Mouse (Mus musculus) midbrain, embryonic 10.5 days (tissue): ENCODE results near the gene Gucy2g. TPM values are rescaled to one million over a fixed set of nuclear protein-coding genes. Genes with fewer than 3 reads are reported as not detected.
A peak's percentile ranks its signal among the peaks of the same experiment; 100 is the strongest.
"Not testable (repeated sequence)": the region's sequence is repeated elsewhere in the genome, so short reads cannot be mapped to it uniquely, and the experiment has no call there.

Source experiments
- DNase-seq: peaks from one replicate; pipeline ENCODE4 v3.0.0-alpha.2; 2017; ENCODE audit warnings: low spot score
- H3K27ac ChIP-seq: fragments of 300-500 bp; sonication (generic); replicated peaks from 2 replicates; pipeline ENCODE4 v1.5.1; 2016; ENCODE audit warnings: mild to moderate bottlenecking
- H3K27me3 ChIP-seq: fragments of 300-500 bp; sonication (generic); 2 replicates; pipeline ENCODE4 v1.6.1; 2016; ENCODE audit warnings: low read depth, mild to moderate bottlenecking; ENCODE audit not compliant: poor library complexity, severe bottlenecking
- H3K36me3 ChIP-seq: fragments of 300-500 bp; sonication (generic); 2 replicates; pipeline ENCODE4 v1.6.1; 2016; ENCODE audit warnings: mild to moderate bottlenecking, moderate library complexity
- H3K4me1 ChIP-seq: fragments of 300-500 bp; sonication (generic); 2 replicates; pipeline ENCODE4 v1.6.1; 2016
- H3K4me3 ChIP-seq: fragments of 300-500 bp; sonication (generic); 2 replicates; pipeline ENCODE4 v1.5.1; 2016; ENCODE audit warnings: mild to moderate bottlenecking, moderate library complexity
- H3K9me3 ChIP-seq: fragments of 300-500 bp; sonication (generic); replicated peaks from 2 replicates; pipeline ENCODE4 v1.6.1; 2016; ENCODE audit warnings: mild to moderate bottlenecking
- WGBS: fragments of 180-500 bp; shearing (Covaris S2); methylation state at CpG from one replicate; pipeline ENCODE4 v1.1.7; 2016; 5-methylcytosine and 5-hydroxymethylcytosine counted together
- polyA plus RNA-seq: library from polyadenylated mRNA; unstranded; fragments of >200 nt; fragmentation: Nextera tagmentation; extraction: Ambion mirVana; gene quantifications from 2 replicates; pipeline ENCODE4 v1.2.1, GENCODE M21; 2016

The Gucy2g gene
- polyA plus RNA-seq, 1 experiment from 2014 or later, result not detected

DNA sequence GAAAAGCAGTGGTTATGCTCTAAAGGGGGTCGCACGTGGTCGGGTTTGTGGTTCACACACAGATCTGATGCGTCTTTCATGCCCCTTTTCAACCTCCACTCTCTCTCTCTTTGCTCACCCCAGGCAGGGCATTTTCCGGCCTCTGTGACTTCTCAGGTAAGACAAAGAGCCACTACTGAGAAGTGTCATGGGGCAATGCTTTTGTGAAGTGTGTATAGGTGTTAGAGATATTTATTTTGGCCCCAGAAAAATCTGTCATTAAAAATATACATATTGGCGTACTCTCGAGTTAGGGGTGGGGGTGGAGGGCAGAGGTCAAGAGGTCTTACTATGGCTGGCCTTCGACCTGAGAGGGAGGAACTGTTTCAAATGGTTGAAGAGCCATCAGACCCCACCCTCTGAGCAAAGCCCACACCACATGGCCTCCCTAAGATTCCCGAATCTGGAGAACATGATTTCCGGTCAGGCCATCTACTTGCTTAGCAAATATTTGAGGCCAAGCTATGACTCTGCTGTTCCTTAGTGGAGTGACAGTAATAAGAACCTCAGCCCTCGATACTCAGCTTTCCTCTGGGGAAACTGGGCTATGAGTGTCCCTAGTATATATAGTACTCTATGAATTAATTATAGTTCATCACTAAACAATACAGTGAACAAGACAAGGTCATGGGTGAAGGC lies 47.2 kb downstream of the Gucy2g start:
- peak overlapping the region; percentile 28; the same call in 1 of the 2 replicates for H3K27ac ChIP-seq
- H3K27me3 ChIP-seq, result no peaks in the 10 kb centered on the region
- peaks cover 31% of the 10 kb centered on the region for H3K4me1 ChIP-seq
- 67% methylated on average over 11 of the region's 11 CpGs for WGBS
- H3K36me3 ChIP-seq, result no peaks in the 10 kb centered on the region
- no peak for DNase-seq
- no peak overlapping the region for H3K4me3 ChIP-seq
- H3K9me3 ChIP-seq, result no peaks in the 10 kb centered on the region

DNA sequence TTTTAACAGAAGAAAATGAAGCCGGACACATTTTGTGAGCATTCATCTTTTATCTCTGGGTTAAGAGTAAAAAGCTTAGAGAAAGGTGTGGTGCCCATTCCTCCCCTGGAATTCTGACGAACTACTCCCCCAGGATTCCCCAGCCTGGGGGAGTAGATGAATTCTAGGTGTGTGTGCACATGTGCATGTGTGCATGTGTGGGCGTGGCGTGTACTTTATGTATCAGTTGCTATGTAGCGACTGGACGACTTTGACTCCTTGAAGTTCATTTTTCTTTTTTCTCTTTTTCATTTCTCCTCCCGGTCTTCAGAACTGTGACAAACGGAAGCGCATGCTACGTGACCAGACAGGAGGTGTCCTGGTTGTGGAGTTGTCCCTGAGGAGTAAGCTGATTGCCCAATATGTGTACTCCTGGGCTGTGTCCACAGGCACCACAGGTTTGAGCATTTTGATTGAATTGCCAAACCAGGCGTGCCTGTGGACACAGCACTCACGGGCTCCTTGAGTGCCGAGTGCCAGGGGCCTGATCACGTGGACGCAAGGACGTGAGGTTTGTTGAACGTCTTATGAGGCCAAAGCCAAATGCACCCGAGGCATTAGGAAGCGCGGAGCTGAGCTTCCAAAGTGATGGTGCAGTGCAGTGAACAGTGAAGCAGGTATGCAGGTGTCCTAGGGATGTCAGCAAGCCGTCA lies 48.6 kb downstream of the Gucy2g start:
- 91% methylated on average over 21 of the region's 21 CpGs for WGBS
- Histone ChIP-seq H3K27me3 (no peaks in the 10 kb centered on the region), H3K4me3 (no peak overlapping the region), H3K36me3 (no peaks in the 10 kb centered on the region), H3K27ac (peak overlapping the region; percentile 64), H3K9me3 (no peaks in the 10 kb centered on the region), H3K4me1 (peaks cover 23% of the 10 kb centered on the region)
- DNase-seq, result no peak

DNA sequence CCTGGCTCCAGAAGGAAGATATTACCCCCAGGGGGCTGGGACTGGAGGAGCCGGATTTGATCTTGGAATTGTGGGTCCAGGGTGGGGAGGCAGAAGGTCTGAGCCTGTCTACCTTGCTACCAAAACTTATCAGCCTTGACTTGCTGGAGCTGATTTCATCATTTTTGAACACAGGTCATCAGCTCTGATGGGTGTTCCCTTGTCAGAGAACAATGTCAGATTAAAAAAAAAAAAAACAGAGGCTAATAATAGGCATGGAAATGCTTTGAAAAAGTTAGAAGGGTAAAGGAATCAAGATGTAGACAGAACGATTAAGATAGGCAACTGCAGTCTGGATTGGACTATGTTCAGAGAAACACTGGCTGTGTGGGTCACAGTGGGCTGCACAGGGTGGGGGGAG lies 49.4 kb downstream of the Gucy2g start:
- H3K27me3 ChIP-seq, result no peaks in the 10 kb centered on the region
- DNase-seq, result no peak
- H3K9me3 ChIP-seq, result no peaks in the 10 kb centered on the region
- peaks cover 23% of the 10 kb centered on the region for H3K4me1 ChIP-seq
- no peak overlapping the region for H3K4me3 ChIP-seq
- WGBS, result 77% methylated on average over 2 of the region's 2 CpGs
- H3K27ac ChIP-seq, result peak overlapping the region; percentile 64
- no peaks in the 10 kb centered on the region for H3K36me3 ChIP-seq

DNA sequence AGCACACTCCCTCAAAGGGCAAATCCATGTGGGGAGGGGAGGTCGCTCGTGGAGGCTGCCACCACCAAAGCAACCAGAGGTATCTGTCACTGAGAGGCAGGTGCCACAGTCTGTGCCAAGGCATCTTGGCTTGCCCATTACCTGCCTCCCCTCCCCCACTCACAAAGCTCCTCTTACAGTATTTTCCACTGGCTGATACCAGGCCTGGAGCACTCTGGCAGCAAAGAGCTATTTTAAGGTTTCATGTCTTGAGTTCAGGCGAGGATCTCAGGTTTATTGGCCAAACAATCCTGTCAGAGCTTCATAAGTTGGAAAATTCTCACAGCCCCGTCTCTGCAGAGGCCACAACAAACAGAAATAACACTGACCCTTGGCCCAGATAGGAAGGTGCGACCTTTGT lies 51.0 kb downstream of the Gucy2g start:
- H3K4me1 ChIP-seq, result peaks cover 34% of the 10 kb centered on the region

DNA sequence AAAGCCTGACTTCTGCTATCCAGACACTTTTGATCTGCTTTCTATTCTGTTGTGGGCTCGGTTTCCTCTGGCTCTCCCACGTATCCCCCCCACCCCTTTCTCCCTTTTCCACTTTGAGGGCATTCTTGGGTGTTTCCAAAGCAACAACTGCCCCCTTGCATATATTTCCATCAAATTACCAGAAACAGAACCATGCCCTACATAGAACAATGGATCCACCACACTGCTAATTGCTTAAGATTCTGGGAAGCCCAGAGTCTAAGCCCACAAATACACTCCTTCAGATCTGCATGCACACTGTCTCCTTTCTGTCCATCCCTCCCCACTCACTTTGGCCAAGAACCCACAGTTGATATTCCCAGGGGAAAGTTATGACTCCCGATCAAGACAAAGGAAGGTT lies 55.4 kb downstream of the Gucy2g start:
- Histone ChIP-seq H3K9me3 (no peaks in the 10 kb centered on the region), H3K4me3 (no peak overlapping the region), H3K36me3 (no peaks in the 10 kb centered on the region), H3K4me1 (peaks cover 23% of the 10 kb centered on the region), H3K27ac (peak overlapping the region; percentile 71), H3K27me3 (no peaks in the 10 kb centered on the region)
- WGBS, result 49% methylated on average over 3 of the region's 3 CpGs
- DNase-seq, result peak; percentile 21

More for the DNA sequence above, 51.0 kb downstream of the Gucy2g start:
- no peak for DNase-seq
- H3K27ac ChIP-seq, result 0 out of 2 replicates have a peak overlapping the region, but pooled peaks have one; percentile 9
- WGBS, result 83% methylated on average over 5 of the region's 5 CpGs
- no peaks in the 10 kb centered on the region for H3K36me3 ChIP-seq
- H3K27me3 ChIP-seq, result no peaks in the 10 kb centered on the region
- H3K9me3 ChIP-seq, result no peaks in the 10 kb centered on the region
- H3K4me3 ChIP-seq, result no peak overlapping the region

DNA sequence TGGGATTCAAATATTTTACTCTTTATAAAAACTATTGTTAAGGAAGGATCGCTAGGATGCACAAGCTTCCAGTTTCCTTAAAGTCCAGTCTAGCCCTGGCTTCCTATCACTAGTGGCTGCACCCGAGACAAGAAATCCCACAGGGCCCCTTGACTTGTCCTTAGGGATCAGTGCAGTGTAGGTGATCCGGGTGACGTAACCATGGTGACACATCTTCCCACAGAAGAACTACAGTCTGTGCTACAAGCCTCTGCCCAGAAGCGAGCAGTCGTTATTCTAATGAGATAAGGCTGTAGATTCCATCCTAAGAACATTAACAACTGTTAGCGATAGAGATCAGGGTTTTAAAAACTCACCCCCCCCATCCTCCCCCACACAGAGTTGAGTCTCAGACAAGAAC lies 56.0 kb downstream of the Gucy2g start:
- Histone ChIP-seq H3K27ac (peak overlapping the region; percentile 71), H3K36me3 (no peaks in the 10 kb centered on the region), H3K4me3 (no peak overlapping the region), H3K4me1 (peaks cover 23% of the 10 kb centered on the region), H3K9me3 (no peaks in the 10 kb centered on the region), H3K27me3 (no peaks in the 10 kb centered on the region)
- 48% methylated on average over 7 of the region's 7 CpGs for WGBS
- peak; percentile 42 for DNase-seq

DNA sequence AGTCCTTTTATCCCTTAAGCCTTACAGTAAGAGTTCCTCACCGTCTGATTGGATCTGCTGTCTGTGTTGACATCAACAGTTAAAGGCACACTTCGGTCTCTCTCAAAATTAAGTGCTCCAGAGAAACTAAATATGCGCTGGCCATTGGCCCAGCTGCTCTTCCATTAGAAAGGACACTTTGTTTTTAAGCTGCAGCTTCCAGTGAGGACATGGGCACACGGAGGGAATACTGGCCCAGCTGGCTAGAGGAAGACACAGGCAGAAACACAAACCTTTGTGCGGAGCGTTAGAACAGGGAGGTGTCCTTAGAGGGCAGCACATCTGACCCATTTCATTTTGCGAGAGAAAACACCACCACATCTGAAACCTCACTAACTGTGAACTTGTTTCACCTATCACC lies 56.6 kb downstream of the Gucy2g start:
- DNase-seq, result no peak
- 78% methylated on average over 7 of the region's 7 CpGs for WGBS
- Histone ChIP-seq H3K4me1 (peaks cover 23% of the 10 kb centered on the region), H3K27ac (peak overlapping the region; percentile 71), H3K4me3 (no peak overlapping the region), H3K36me3 (no peaks in the 10 kb centered on the region), H3K27me3 (no peaks in the 10 kb centered on the region), H3K9me3 (no peaks in the 10 kb centered on the region)

DNA sequence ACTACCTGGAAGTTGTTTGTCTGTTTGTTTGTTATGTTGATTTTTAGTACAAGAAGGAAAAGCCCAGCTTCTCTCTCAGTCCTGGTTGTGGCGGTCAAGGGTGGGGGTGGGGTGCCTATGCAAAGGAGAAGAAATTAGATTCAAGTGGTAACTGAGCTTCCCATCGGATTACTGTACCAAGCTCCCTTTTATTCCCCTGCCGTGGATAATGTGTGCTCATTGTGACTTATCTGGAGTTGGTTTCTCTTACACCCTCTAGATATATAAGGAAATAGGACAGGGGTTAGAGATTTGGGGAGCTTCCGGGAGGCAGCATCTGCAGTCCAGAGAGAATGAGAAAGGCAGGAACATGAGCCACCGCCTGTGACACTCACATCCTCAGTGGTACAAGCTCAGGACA lies 60.6 kb downstream of the Gucy2g start, which contains the start of gene Tectb:
Gene Tectb (plus strand): TSS at position 301 of the 400 bp plus-strand sequence.
- H3K4me1 ChIP-seq, result peaks cover 30% of the 10 kb centered on the region
- H3K36me3 ChIP-seq, result no peaks in the 10 kb centered on the region
- DNase-seq, result no peak
- H3K4me3 ChIP-seq, result no peak within 1 kb of the TSS
- no peaks in the 10 kb centered on the region for H3K9me3 ChIP-seq
- 84% methylated on average over 5 of the region's 5 CpGs for WGBS
- no peaks in the 10 kb centered on the region for H3K27me3 ChIP-seq
- no peak within 1 kb of the TSS; the same call in 1 of the 2 replicates for H3K27ac ChIP-seq

DNA sequence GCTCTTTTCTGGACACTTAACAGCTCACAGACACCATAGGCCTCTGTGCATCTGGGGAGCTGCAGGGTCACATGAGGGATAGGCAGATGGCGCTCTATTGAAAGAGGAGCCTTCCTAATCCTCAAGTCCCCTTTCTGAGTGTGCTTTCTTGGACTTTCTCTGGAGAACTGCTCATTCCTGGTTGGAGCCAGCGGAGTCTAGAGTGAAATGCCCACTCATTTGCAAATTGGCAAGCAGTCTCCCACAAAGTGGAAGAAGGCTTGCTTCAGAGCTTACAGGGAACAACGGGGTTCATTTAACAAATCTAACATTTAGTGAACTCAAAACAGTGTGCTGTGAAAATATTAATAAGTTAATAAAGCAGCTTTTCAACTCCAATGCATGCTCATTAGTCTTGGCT lies 63.9 kb downstream of the Gucy2g start:
- Histone ChIP-seq H3K4me1 (peaks cover 16% of the 10 kb centered on the region), H3K4me3 (no peak overlapping the region), H3K27me3 (no peaks in the 10 kb centered on the region), H3K9me3 (no peaks in the 10 kb centered on the region), H3K27ac (peak overlapping the region; percentile 42; the same call in 1 of the 2 replicates), H3K36me3 (no peaks in the 10 kb centered on the region)
- WGBS, result 89% methylated on average over 3 of the region's 3 CpGs
- DNase-seq, result no peak

DNA sequence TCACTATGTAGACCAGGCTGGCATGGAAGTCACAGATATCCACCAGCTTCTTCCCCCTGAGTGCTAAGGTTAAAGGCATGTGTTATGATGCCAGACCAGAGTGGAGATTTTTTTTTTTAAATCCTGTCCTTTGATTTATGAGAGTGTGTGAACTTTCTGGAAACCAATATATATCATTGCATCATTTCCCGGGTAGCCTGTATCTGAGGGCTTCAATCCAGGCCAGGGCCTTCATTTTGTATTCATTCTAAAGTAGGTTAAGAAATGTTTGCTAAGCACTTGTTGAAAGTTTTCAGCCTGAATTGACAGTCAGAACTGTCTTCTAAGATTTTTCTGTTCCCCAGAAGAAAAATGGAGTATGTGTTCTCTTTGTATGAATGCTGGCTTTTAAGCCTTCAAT lies 69.5 kb downstream of the Gucy2g start:
- H3K27me3 ChIP-seq, result no peaks in the 10 kb centered on the region
- no peak overlapping the region for H3K4me3 ChIP-seq
- H3K4me1 ChIP-seq, result no peaks in the 10 kb centered on the region
- peaks cover 16% of the 10 kb centered on the region for H3K9me3 ChIP-seq
- WGBS, result 83% methylated on average over 1 of the region's 1 CpGs
- no peak overlapping the region for H3K27ac ChIP-seq
- H3K36me3 ChIP-seq, result no peaks in the 10 kb centered on the region
- DNase-seq, result no peak

DNA sequence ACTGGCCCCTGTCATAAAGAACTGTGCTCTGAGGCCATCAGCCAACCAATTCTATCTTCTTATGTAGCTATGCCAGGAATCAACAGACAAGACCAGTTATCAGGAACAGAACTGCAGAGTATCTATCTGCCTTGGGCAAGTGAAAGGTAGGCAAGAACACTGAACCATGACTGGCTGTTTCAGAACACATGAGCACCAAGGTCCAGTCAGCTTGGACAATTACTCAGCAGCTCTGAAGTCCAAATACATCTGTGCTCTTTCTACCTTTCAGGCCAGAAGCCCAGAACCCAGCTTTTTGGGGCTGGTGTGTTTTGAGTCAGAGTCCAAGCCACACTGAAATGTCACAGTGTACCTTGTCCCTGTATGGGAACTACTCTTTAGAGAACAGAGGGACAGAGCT lies 70.6 kb downstream of the Gucy2g start:
- DNase-seq, result no peak
- no peak overlapping the region for H3K4me3 ChIP-seq

DNA sequence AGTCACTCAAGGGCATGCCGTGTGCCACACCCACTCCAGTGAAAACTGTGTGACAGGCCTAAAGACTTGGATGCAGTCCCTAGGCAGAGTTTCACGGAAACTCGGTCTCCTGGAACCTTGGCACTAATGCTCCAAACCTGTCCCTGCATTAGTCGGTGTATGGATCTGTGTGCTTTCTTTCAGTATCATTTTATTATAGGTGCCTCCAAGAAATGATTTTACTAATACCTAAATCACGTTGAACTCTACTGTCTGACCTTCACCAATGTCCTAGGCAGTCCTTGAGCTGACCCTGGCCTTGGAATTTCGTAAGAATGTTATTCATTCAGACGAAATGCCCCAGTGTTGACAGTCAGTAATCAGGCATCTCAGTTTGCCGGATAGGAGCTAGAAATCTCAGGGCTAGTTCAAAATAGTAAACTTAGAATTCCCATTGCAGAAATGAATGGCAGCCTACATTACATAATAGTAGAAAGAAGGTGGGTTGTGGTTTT lies 71.8 kb downstream of the Gucy2g start:
- H3K36me3 ChIP-seq, result not testable (repeated sequence)
- WGBS, result 92% methylated on average over 8 of the region's 8 CpGs

More for the DNA sequence above, 70.6 kb downstream of the Gucy2g start:
- Histone ChIP-seq H3K27me3 (no peaks in the 10 kb centered on the region), H3K36me3 (no peaks in the 10 kb centered on the region), H3K4me1 (no peaks in the 10 kb centered on the region), H3K9me3 (peaks cover 16% of the 10 kb centered on the region), H3K27ac (no peak overlapping the region)

DNA sequence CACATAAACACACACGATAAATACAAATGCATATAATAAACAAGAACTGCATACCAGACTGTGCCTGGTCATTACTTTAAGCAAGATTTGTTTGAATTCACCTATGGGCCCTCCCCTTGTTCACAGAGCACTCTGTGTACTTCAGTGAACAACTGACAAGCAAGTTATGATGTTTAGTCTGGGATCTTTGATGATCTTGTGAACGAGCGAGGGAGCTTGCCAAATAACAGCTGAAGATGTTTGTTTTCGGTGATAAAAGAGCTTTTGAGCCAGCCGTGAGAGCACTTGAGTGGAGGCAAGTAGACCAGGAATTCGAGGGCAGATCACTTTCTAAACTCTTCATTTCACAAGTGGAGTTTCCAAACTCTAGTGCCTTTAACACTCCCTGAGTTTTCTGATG lies 72.7 kb downstream of the Gucy2g start:
- no peak overlapping the region for H3K4me3 ChIP-seq
- no peaks in the 10 kb centered on the region for H3K36me3 ChIP-seq
- peaks cover 16% of the 10 kb centered on the region for H3K9me3 ChIP-seq
- no peak for DNase-seq
- H3K4me1 ChIP-seq, result no peaks in the 10 kb centered on the region
- H3K27ac ChIP-seq, result no peak overlapping the region
- H3K27me3 ChIP-seq, result no peaks in the 10 kb centered on the region
- WGBS, result 83% methylated on average over 6 of the region's 6 CpGs

More for the DNA sequence above, 71.8 kb downstream of the Gucy2g start:
- H3K4me3 ChIP-seq, DNase-seq, H3K4me1 ChIP-seq, H3K27me3 ChIP-seq, H3K27ac ChIP-seq: not testable (repeated sequence)
- peaks cover 16% of the 10 kb centered on the region for H3K9me3 ChIP-seq
